Mouse (Mus musculus): Measurements from ENCODE around the gene Zbtb25. TPM values are rescaled to one million over a fixed set of nuclear protein-coding genes. Genes with fewer than 3 reads are reported as not detected.

The Zbtb25 gene
- total RNA-seq (2021) = 1 to 10 TPM; 7.8 to 8.7 TPM
- long read RNA-seq, experiment 1, partial matches to known transcripts = 0 of 5 reads
- long read RNA-seq, experiment 1, other reads (novel, unspliced or antisense) = 0 of 5 reads
- long read RNA-seq, experiment 2, partial matches to known transcripts = 0 of 8 reads
- long read RNA-seq, experiment 2, other reads (novel, unspliced or antisense) = 4 of 8 reads

DNA sequence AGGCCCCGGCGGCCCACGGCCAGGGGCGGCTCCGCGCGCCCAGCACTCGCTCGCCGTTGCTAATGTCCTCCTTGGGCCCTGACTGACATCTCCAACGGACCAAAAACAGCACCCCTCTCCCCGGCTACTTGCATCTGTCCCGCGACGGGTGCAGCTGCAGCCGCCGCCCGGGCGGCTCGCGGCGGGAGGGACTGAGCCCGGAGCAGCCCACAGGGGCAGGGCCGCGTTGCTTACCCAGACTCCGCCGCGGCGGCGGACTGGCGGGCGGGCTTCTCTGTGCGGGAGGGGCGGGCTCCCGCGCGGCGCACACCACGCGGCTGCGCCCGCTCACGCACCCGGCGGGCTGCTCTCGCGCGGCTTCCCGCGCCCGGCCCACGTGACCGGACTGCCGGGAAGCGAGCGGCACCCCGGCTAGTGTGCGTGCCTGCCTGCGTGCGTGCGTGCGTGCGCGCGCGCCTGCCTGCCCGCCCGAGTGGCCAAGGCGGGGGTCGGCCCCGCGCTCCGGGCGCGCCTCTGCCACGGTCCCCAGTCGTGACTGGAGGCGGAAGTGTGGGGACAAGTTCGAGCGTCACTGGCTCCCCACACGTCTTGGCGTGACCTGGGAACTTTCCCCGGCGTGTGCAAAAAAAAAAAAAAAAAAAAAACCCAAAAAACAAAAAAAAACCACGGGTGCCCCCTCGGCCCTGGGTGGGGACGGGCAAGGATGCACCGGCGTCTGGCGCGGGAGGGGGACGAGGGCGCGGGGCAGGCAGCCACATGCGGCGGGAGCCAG lies at the start of gene Zbtb25:
Zbtb25 (minus strand) TSS at position 397 of the 772 bp plus-strand sequence.
- intact Hi-C loops (cut with DNase I; ENCODE audit: low total_unique reads) = no loop called here
- DNase-seq = peak; percentile 89

DNA sequence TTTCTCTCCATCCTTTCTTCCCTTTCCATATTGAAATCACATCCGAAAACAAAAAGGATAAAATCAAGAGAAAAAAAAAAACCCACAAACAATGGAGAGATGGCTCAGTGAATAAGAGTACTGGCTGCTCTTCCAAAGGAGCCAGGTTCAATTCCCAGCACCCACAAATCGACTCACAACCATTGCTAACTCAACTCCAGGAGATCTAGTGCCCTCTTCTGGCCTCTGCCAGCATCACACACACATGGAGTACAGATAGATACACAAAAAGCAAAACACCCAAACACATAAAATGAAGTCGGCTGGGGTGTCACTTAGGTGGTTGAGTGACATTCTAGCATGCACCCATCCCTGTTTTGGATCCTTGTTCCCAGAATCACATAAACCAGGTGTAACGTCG lies 48.9 kb upstream of the Zbtb25 start:
- DNase-seq = no peak
- intact Hi-C loops (cut with DNase I; ENCODE audit: low total_unique reads) = no loop called here

GRCm38 (mm10) chr12:76417433-76417854 lies 48.0 kb upstream of the Zbtb25 start, which contains the start of gene Ppp1r36:
Gene Ppp1r36, plus strand, starts transcription at chr12:76417538.
- intact Hi-C loops (cut with DNase I; ENCODE audit: low total_unique reads) = no loop called here
- peak; percentile 18 for DNase-seq

DNA sequence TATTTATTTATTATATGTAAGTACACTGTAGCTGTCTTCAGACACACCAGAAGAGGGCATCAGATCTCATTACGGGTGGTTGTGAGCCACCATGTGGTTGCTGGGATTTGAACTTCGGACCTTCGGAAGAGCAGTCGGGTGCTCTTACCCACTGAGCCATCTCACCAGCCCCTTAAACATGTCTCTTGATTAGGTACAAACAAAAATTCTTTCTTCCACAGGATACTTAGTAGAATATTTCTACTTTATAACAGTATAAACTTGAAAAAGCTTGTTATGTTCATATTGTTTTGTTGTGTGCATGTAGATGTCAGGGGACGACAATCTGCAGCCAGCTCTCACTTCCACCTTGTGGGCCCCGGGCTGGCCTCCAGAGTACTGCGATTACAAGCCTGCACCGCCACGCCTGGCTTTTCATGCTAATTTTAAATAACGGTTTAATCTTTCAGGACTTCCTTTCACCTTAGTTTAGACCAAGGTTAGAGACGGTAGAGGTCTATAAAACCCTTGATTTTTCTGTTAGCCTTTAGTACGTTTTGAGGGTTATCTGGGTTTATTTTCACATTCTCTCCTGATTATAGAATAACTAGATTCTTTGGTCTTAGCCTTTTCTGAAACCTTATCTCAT lies 46.1 kb upstream of the Zbtb25 start:
- DNase-seq = no peak
- intact Hi-C loops (cut with DNase I; ENCODE audit: low total_unique reads) = no loop called here

DNA sequence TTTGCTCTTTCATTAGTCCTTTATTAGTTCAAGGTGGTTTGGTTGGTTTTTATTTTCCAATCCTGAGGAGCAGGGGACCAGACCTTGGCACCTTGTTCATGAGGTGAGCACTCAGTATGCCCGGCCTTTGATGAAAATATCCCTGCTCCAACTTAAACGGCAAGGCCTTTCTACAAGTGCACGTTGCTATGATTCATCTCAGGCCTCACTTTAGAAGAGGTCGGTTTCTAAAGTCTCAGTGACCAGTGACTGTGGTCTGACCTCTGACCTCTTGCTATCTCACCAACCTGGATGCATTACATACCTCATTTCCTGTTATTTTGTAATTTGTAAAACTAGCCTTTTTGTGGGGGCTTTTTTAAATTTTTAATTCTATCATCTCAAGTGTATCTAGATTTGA lies 39.8 kb upstream of the Zbtb25 start:
- no peak for DNase-seq
- intact Hi-C loops (cut with DNase I; ENCODE audit: low total_unique reads) = loop anchor here (10.0 kb wide), 1 partner anchor 66 kb away; no protein-coding TSS in a partner anchor

DNA sequence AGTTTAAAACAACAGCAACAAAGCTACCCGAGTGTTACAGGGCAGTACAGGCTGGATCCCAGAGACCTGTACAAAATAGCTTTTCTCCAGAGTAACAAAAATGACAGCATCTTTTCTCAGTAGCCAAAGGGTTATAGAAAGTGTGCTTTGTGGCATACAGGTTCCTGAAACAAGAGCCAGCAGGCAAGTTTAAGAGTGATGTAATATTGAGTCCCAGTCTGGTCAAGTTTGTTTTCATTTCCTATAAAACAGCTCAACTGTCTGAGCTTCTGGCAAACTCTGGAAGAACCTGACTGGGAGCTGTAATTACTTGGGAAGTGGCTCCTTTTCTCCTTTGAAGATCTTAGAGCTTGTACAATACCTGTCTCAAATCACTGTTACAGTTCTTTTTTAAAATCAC lies 37.8 kb upstream of the Zbtb25 start:
- intact Hi-C loops (cut with DNase I; ENCODE audit: low total_unique reads) = loop anchor here (10.0 kb wide), 1 partner anchor 68 kb away; no protein-coding TSS in a partner anchor
- DNase-seq = no peak

DNA sequence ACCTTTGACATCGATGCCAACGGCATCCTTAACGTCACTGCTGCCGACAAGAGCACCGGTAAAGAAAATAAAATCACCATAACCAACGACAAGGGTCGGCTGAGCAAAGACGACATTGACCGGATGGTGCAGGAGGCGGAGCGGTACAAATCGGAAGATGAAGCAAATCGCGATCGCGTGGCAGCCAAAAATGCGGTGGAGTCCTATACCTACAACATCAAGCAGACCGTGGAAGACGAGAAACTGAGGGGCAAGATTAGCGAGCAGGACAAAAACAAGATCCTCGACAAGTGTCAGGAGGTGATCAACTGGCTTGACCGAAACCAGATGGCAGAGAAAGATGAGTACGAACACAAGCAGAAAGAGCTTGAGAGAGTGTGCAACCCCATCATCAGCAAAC lies 36.6 kb upstream of the Zbtb25 start:
- DNase-seq = no peak
- intact Hi-C loops (cut with DNase I; ENCODE audit: low total_unique reads) = loop anchor here (10.0 kb wide), 1 partner anchor 69 kb away; no protein-coding TSS in a partner anchor

GRCm38 (mm10) chr12:76405183-76405970 lies 36.0 kb upstream of the Zbtb25 start:
- intact Hi-C loops (cut with DNase I; ENCODE audit: low total_unique reads) = loop anchor here (10.0 kb wide), 1 partner anchor 69 kb away; no protein-coding TSS in a partner anchor
- DNase-seq = peak; percentile 22

- intact Hi-C loops (cut with DNase I; ENCODE audit: low total_unique reads) = loop anchor here (10.0 kb wide), 1 partner anchor 70 kb away; no protein-coding TSS in a partner anchor
- DNase-seq = peak; percentile 12
These were observed 35.4 kb upstream of the Zbtb25 start for GRCm38 (mm10) chr12:76404836-76405182.

DNA sequence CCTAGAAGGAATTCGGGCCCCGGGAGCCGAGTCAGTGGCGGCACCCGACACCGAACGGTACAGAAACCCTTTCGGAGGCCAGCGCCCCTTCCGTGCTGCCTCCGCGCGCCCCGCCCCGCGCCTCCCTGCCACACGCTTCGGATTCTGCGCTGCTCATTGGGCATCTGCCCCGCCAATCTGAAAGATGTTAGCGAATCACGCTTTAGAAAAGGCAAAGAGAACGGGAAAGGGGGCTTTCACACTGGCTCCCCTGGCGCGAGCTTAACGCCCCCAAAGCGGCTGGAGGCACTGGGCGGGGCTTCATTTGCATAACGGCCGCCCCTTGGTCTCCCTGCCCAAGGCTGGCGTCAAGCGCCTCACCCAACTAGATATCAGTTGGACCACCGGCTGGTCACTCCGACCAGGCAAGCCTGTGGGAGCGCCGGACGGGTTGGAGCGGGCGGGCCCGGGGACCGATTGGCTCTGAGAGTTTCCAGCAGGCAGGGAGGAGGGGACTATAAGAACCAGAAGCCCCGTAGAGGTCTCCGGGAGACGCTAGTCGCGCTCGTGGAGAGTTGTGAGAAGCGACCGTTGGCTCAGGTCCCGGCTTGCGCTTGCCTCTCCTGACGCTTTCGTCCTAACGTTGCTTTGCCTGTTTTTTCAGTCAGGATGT lies 34.6 kb upstream of the Zbtb25 start, which contains the start of gene Hspa2:
Hspa2 (plus strand) TSS at position 291 of the 652 bp plus-strand sequence.
- peak; percentile 99 for DNase-seq
- intact Hi-C loops (cut with DNase I; ENCODE audit: low total_unique reads) = loop anchor here (10.0 kb wide), 1 partner anchor 71 kb away; no protein-coding TSS in a partner anchor

DNA sequence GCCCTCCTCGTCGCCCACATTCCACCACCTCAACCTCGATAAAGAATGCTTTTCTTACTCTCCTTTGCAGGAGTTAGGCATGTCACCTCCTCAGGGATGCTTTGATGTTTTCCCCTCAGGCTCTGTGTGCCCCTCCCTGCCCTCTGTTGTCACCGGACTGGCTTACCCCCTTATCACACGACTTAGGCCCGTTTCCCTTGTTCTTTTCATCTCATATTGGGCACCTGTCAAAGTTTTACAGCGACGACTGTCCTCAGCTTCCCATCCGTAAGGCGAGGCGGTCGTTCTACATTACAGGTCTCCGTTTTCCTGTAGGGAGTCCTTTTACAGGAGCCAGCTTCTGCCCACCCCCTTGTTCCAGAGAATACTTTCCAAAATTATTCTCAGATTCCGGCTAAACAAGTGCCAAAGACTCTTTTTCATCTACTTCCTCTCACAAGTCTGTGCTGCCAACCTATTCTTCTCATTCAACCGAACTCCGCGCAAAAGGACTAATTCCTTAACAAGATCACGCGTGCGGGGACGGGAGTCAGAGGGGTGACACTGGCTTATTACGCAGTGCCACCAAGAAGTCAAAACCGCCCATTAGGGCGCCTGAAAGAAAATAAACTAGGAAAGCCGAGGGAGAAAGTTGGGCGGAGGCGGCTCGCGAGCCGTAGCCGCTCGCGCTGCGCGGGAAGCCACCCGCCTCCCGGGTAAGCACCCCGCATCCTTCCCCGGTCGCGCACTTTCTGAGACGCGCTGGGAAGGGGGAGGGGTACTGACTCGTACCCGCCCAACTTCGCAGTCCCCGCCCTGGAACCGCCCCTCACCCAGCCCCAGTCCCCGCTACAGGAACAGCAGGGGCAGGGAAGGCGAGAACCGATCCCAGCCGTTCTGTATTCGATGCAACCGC lies 33.8 kb upstream of the Zbtb25 start:
- intact Hi-C loops (cut with DNase I; ENCODE audit: low total_unique reads) = loop anchor here (10.0 kb wide), 1 partner anchor 72 kb away; no protein-coding TSS in a partner anchor
- DNase-seq = no peak

GRCm38 (mm10) chr12:76401674-76402073 lies 32.3 kb upstream of the Zbtb25 start:
- DNase-seq = no peak
- intact Hi-C loops (cut with DNase I; ENCODE audit: low total_unique reads) = loop anchor here (10.0 kb wide), 1 partner anchor 73 kb away; no protein-coding TSS in a partner anchor

DNA sequence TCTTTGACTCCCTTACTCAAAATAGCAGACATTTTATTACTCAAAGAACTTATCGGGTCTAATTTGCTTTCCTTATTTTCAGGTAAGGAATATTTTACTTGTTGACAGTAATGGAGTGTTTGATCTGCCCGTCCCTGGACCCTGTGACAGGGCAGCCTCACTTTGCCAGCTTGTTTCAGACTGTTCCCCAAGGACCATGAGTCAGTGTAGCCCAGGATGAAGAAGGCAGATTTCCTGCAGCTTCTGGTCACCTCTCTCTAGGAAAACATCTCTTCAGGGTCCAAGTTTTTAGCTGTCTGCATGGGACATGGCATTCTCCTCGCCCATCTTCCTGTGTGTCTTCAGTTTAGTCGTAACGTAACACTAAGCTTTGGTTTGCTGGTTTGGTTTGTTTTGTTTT lies 27.9 kb upstream of the Zbtb25 start:
- intact Hi-C loops (cut with DNase I; ENCODE audit: low total_unique reads) = no loop called here
- DNase-seq = no peak

GRCm38 (mm10) chr12:76392979-76393378 lies 23.6 kb upstream of the Zbtb25 start:
- no peak for DNase-seq
- intact Hi-C loops (cut with DNase I; ENCODE audit: low total_unique reads) = no loop called here

- no peak for DNase-seq
- intact Hi-C loops (cut with DNase I; ENCODE audit: low total_unique reads) = no loop called here
These were observed 22.3 kb upstream of the Zbtb25 start for GRCm38 (mm10) chr12:76391595-76392271.

GRCm38 (mm10) chr12:76388794-76389193 lies 19.4 kb upstream of the Zbtb25 start:
- DNase-seq = no peak
- intact Hi-C loops (cut with DNase I; ENCODE audit: low total_unique reads) = no loop called here

DNA sequence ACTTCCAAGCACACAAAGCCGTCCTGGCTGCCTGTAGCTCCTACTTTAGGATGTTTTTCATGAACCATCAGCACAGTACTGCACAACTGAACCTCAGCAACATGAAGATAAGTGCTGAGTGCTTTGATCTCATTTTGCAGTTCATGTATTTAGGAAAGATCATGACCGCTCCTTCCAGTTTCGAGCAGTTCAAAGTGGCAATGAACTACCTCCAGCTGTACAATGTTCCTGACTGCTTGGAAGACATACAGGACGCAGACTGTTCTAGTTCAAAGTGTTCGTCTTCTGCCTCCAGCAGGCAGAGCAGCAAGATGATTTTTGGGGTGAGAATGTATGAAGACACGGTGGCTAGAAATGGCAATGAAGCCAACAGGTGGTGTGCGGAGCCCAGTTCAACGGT lies 15.9 kb upstream of the Zbtb25 start:
- intact Hi-C loops (cut with DNase I; ENCODE audit: low total_unique reads) = no loop called here

More for the DNA sequence above, 15.9 kb upstream of the Zbtb25 start:
- DNase-seq = no peak

Measured in gastrocnemius, postnatal 14 days (tissue).